Mouse (Mus musculus) midbrain, embryonic 11.5 days (tissue): Measurements from ENCODE around the gene Asap2. TPM values are rescaled to one million over a fixed set of nuclear protein-coding genes. Genes with fewer than 3 reads are reported as not detected.

ENCODE experiments used
- ATAC-seq: fragments of 200-750 bp; cut with Nextera tagmentation; 2 replicates; pipeline ENCODE4 v1.8.0; 2017; ENCODE audit warnings: moderate TSS enrichment, moderate library complexity; ENCODE audit not compliant: low FRiP score
- DNase-seq: peaks from one replicate; pipeline ENCODE4 v3.0.0; 2015; ENCODE audit warnings: low spot score; ENCODE audit errors: missing footprints
- H3K27ac ChIP-seq: fragments of 300-500 bp; sonication (generic); 2 replicates; pipeline ENCODE4 v1.5.1; 2014; ENCODE audit warnings: low read depth, low read length
- H3K27me3 ChIP-seq: fragments of 300-500 bp; sonication (generic); 2 replicates; pipeline ENCODE4 v1.6.1; 2014; ENCODE audit warnings: mild to moderate bottlenecking, low read length, moderate library complexity, mixed read lengths; ENCODE audit not compliant: control insufficient read depth, insufficient read depth
- H3K36me3 ChIP-seq: fragments of 300-500 bp; sonication (generic); 2 replicates; pipeline ENCODE4 v1.6.1; 2014; ENCODE audit warnings: mild to moderate bottlenecking, low read length, moderate library complexity, mixed read lengths; ENCODE audit not compliant: control insufficient read depth, insufficient read depth
- H3K4me1 ChIP-seq: fragments of 300-500 bp; sonication (generic); 2 replicates; pipeline ENCODE4 v1.6.1; 2014; ENCODE audit warnings: low read length; ENCODE audit not compliant: control insufficient read depth, insufficient read depth
- H3K4me2 ChIP-seq: fragments of 300-500 bp; sonication (generic); 2 replicates; pipeline ENCODE4 v1.6.1; 2014; ENCODE audit warnings: mild to moderate bottlenecking, moderate library complexity
- H3K4me3 ChIP-seq: fragments of 300-500 bp; sonication (generic); 2 replicates; pipeline ENCODE4 v1.5.1; 2014; ENCODE audit warnings: low read depth, low read length
- H3K9ac ChIP-seq: fragments of 300-500 bp; sonication (generic); 2 replicates; pipeline ENCODE4 v1.6.1; 2014; ENCODE audit warnings: low read length
- H3K9me3 ChIP-seq: fragments of 300-500 bp; sonication (generic); 2 replicates; pipeline ENCODE4 v1.6.1; 2016; ENCODE audit warnings: low read length; ENCODE audit not compliant: control insufficient read depth
- WGBS: fragments of 180-500 bp; shearing (Covaris S2); extraction: QIAGEN DNeasy Blood & Tissue Kit; methylation state at CpG from one replicate; pipeline ENCODE4 v1.1.7; 2014; 5-methylcytosine and 5-hydroxymethylcytosine counted together
- polyA plus RNA-seq: library from polyadenylated mRNA; unstranded; fragments of >200 nt; fragmentation: Nextera tagmentation; extraction: Ambion mirVana; gene quantifications from 2 replicates; pipeline ENCODE4 v1.2.1, GENCODE M21; 2014

Asap2 gene
- polyA plus RNA-seq, 1 experiment from 2014 or later, result 16.0 TPM

- H3K27me3 ChIP-seq, result no peaks in the 10 kb centered on the region
- no peaks in the 10 kb centered on the region for H3K9me3 ChIP-seq
- H3K36me3 ChIP-seq, result peaks cover 18% of the 10 kb centered on the region
- no peak for DNase-seq
- no peak overlapping the region for H3K4me3 ChIP-seq
- H3K9ac ChIP-seq, result no peak overlapping the region
- H3K4me1 ChIP-seq, result no peaks in the 10 kb centered on the region
- no peak overlapping the region for H3K27ac ChIP-seq
- H3K4me2 ChIP-seq, result no peak overlapping the region
- no peak for ATAC-seq
- WGBS, result 94% methylated on average over 6 of the region's 6 CpGs
Measured at GRCm38 (mm10) chr12:21260494-21261256, 270.4 kb downstream of the Asap2 start.

- no peaks in the 10 kb centered on the region for H3K27me3 ChIP-seq
- H3K9me3 ChIP-seq, result no peaks in the 10 kb centered on the region
- no peaks in the 10 kb centered on the region for H3K4me1 ChIP-seq
- peaks cover 22% of the 10 kb centered on the region for H3K36me3 ChIP-seq
- H3K4me2 ChIP-seq, result no peak overlapping the region
- H3K9ac ChIP-seq, result no peak overlapping the region
- H3K27ac ChIP-seq, result no peak overlapping the region
- no peak overlapping the region for H3K4me3 ChIP-seq
- ATAC-seq, result no peak
- no peak for DNase-seq
- WGBS, result 89% methylated on average over 4 of the region's 4 CpGs
Measured at GRCm38 (mm10) chr12:21261521-21261920, 271.3 kb downstream of the Asap2 start.

DNA sequence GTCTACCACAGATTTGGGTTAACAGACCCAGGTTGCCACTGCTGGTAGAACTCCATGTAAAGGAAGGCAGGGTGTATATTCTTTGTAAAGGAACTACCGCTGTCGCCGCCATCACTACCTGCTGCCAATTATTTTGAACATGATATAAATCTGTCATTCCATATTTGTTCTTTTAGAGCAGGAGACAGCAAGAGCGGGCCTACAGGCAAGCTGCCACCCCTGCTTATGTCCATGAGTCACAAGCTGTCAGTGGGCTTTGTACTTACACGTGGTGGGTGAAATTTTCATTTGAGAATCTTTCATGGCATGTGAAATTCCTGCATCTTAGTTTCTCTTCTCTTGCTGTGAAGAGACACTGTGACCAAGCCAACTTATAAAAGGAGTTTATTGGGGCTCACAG is 273.0 kb downstream of the Asap2 start:
- ATAC-seq, result no peak
- Histone ChIP-seq H3K36me3 (peaks cover 21% of the 10 kb centered on the region), H3K4me3 (no peak overlapping the region), H3K27me3 (no peaks in the 10 kb centered on the region), H3K9ac (no peak overlapping the region), H3K27ac (no peak overlapping the region), H3K9me3 (no peaks in the 10 kb centered on the region), H3K4me1 (no peaks in the 10 kb centered on the region), H3K4me2 (no peak overlapping the region)
- DNase-seq, result no peak
- WGBS, result 94% methylated on average over 5 of the region's 5 CpGs

DNA sequence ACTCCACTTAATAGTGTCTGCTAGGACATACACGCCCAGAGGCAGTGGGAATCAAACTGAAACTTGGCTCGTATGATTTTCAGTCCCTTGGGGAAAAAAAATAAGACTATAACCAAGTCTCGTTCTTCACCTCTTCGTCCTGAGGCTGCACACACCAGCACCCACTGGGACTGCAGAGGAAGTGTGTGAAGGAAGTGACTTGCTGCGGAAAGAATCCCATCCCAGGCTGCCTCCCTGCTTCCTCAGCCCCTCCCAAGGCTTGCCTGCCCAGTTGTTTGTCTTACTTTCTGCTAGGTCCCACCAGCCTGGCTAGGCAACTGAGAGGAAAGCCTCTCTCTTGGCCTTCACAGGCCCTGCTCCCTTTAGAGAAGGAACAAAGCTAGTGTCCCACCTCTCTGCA is 274.0 kb downstream of the Asap2 start:
- DNase-seq, result no peak
- ATAC-seq, result no peak
- WGBS, result 85% methylated on average over 5 of the region's 5 CpGs

DNA sequence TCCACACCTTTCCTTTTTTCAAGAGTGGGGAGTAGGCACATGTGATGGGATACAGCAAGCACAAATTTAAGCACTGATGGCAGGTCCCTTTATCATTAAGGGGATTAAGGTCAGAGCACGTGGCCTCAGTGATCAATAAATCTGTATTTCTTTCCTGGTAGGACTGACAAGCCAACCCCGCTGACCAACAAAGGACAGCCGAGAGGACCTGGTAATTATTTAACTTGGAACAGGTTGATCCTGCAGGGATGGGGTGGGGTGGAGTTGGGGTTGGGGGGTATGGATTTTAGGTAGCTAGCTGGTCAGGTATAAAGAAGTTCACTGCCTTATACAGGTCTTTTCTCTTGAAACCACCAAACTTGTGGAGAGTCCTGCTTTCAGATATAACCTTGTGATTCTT is 274.7 kb downstream of the Asap2 start:
- Histone ChIP-seq H3K4me3 (no peak overlapping the region), H3K9me3 (no peaks in the 10 kb centered on the region), H3K27ac (no peak overlapping the region), H3K36me3 (peaks cover 16% of the 10 kb centered on the region), H3K4me1 (no peaks in the 10 kb centered on the region), H3K4me2 (no peak overlapping the region), H3K9ac (no peak overlapping the region), H3K27me3 (no peaks in the 10 kb centered on the region)
- no peak for DNase-seq
- WGBS, result 90% methylated on average over 3 of the region's 3 CpGs
- no peak for ATAC-seq

More for the DNA sequence above, 274.0 kb downstream of the Asap2 start:
- no peak overlapping the region for H3K4me3 ChIP-seq
- H3K27ac ChIP-seq, result no peak overlapping the region
- H3K9ac ChIP-seq, result no peak overlapping the region
- no peaks in the 10 kb centered on the region for H3K27me3 ChIP-seq
- H3K4me1 ChIP-seq, result no peaks in the 10 kb centered on the region
- no peak overlapping the region for H3K4me2 ChIP-seq
- H3K36me3 ChIP-seq, result peaks cover 19% of the 10 kb centered on the region
- H3K9me3 ChIP-seq, result no peaks in the 10 kb centered on the region

GRCm38 (mm10) chr12:21265501-21265900 is 275.2 kb downstream of the Asap2 start:
- Histone ChIP-seq H3K4me1 (no peaks in the 10 kb centered on the region), H3K36me3 (peaks cover 17% of the 10 kb centered on the region), H3K9ac (no peak overlapping the region), H3K4me2 (no peak overlapping the region), H3K27me3 (no peaks in the 10 kb centered on the region), H3K27ac (no peak overlapping the region), H3K4me3 (no peak overlapping the region), H3K9me3 (no peaks in the 10 kb centered on the region)
- no peak for ATAC-seq
- no peak for DNase-seq
- WGBS, result 94% methylated on average over 4 of the region's 4 CpGs

DNA sequence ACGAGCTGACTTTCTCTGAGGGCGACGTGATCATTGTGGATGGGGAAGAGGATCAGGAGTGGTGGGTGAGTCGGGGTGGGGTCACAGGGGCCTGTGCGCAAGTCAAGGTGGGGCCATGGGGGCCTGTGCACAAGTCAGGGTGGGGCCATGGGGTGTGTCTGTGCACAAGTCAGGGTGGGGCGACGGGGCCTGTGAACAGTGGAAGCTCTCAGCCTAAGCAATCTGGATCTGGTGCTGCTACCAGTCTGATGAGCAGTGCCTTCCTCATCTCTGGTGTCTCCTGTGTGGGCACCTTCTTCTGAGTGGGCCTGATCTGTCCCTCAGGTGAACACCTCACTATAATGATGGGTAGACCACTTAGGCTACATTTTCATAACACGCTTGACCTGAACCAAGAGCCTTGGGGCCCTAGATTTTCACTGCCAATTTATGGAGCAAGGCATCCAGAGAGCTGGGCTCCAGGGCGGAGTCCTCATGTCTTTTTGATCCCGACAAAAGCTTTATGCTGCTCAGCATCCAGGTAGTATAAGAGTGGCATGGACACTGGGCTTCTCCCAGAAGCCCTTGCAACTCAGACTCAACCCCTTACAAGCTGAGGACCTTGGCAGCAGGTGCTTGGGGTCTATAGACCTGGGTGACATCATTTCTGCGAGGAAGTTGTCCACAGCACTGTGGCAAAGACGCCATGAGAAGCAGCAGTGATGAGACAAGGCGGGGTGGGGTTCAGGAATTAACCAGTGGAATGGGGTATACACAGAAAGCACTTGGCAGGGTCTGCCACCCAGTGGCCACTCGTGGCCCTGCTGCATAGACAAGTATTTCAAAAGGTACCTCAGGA is 275.9 kb downstream of the Asap2 start:
- ATAC-seq, result peak; percentile 82
- 79% methylated on average over 14 of the region's 14 CpGs for WGBS
- no peak overlapping the region for H3K4me3 ChIP-seq
- peak; percentile 86 for DNase-seq
- H3K9ac ChIP-seq, result no peak overlapping the region
- no peaks in the 10 kb centered on the region for H3K9me3 ChIP-seq
- H3K27ac ChIP-seq, result no peak overlapping the region
- H3K4me1 ChIP-seq, result no peaks in the 10 kb centered on the region
- H3K27me3 ChIP-seq, result no peaks in the 10 kb centered on the region
- H3K4me2 ChIP-seq, result no peak overlapping the region
- peaks cover 19% of the 10 kb centered on the region for H3K36me3 ChIP-seq

GRCm38 (mm10) chr12:21266784-21267098 is 276.5 kb downstream of the Asap2 start:
- peaks cover 22% of the 10 kb centered on the region for H3K36me3 ChIP-seq
- no peak overlapping the region for H3K4me2 ChIP-seq
- no peak overlapping the region for H3K27ac ChIP-seq
- ATAC-seq, result peak; percentile 56
- no peaks in the 10 kb centered on the region for H3K27me3 ChIP-seq
- 75% methylated on average over 2 of the region's 2 CpGs for WGBS
- no peak for DNase-seq
- H3K4me3 ChIP-seq, result no peak overlapping the region
- H3K9ac ChIP-seq, result no peak overlapping the region
- H3K9me3 ChIP-seq, result no peaks in the 10 kb centered on the region
- no peaks in the 10 kb centered on the region for H3K4me1 ChIP-seq

- Histone ChIP-seq H3K4me1 (no peaks in the 10 kb centered on the region), H3K4me2 (no peak overlapping the region), H3K9ac (no peak overlapping the region), H3K4me3 (no peak overlapping the region), H3K27ac (no peak overlapping the region), H3K36me3 (peaks cover 20% of the 10 kb centered on the region), H3K27me3 (no peaks in the 10 kb centered on the region), H3K9me3 (no peaks in the 10 kb centered on the region)
- 95% methylated on average over 8 of the region's 8 CpGs for WGBS
- no peak for DNase-seq
- no peak for ATAC-seq
Measured at GRCm38 (mm10) chr12:21268083-21268616, 277.9 kb downstream of the Asap2 start.
